ENCODE assay signal across 7 mouse cellular contexts in genomic region chr13:54610613-54610971, GRCm38 (mm10). TPM values are rescaled to one million over a fixed set of nuclear protein-coding genes. Genes with fewer than 3 reads are reported as not detected.
DNase-seq lines count a peak whose midpoint lies in the region; ATAC-seq and TF ChIP-seq lines count a peak whose summit lies in the region.

No protein-coding gene starts in this region.

- no peak for TF ChIP-seq POLR2A in liver, adult 2 months (IDR thresholded peaks at IDR 0.05; ENCODE audit: extremely low read depth, insufficient read depth, low read length)

- no peaks in the 10 kb centered on the region for H3K9me3 ChIP-seq in forebrain, embryonic 16.5 days (ENCODE audit: control insufficient read depth, low read length)

- H3K79me2 ChIP-seq in liver, adult 2 months (ENCODE audit: control insufficient read depth, insufficient read depth, low read length) = peaks cover 3% of the 10 kb centered on the region; the same call in 1 of the 2 replicates

- H3K9ac ChIP-seq in forebrain, embryonic 16.5 days (replicated peaks; ENCODE audit: low read depth, low read length) = peak overlapping the region; percentile 89
- peak overlapping the region; percentile 88 for H3K9ac ChIP-seq in liver, adult 2 months (ENCODE audit: low read depth, low read length)

- WGBS in forebrain, embryonic 16.5 days = 11% methylated on average over 13 of the region's 13 CpGs
- WGBS in liver, adult 2 months = 3% methylated on average over 13 of the region's 13 CpGs

- H3K4me2 ChIP-seq in forebrain, embryonic 16.5 days (ENCODE audit: low read length) = peak overlapping the region; percentile 72

- TF ChIP-seq CTCF in liver, adult 2 months (IDR thresholded peaks at IDR 0.05; ENCODE audit: low read depth, low read length) = peak; percentile 23; the same call in 1 of the 2 replicates

- peak overlapping the region; percentile 75 for H3K27ac ChIP-seq in brown adipose tissue, adult 24 weeks (replicated peaks; ENCODE audit: low read depth, low read length)
- H3K27ac ChIP-seq in forebrain, embryonic 16.5 days (ENCODE audit: low read length) = peak overlapping the region; percentile 63
- peak overlapping the region; percentile 78 for H3K27ac ChIP-seq in liver, adult 2 months (replicated peaks; ENCODE audit: insufficient read depth, low read depth, low read length)

- H3K36me3 ChIP-seq in forebrain, embryonic 16.5 days (ENCODE audit: control insufficient read depth, insufficient read depth) = no peaks in the 10 kb centered on the region; the same call in 1 of the 2 replicates
- H3K36me3 ChIP-seq in liver, adult 2 months (ENCODE audit: control insufficient read depth, insufficient read depth, low read length) = peaks cover 6% of the 10 kb centered on the region; the same call in 1 of the 2 replicates

- H3K27me3 ChIP-seq in forebrain, embryonic 16.5 days (replicated peaks; ENCODE audit: control insufficient read depth, insufficient read depth, low read length) = no peaks in the 10 kb centered on the region
- H3K27me3 ChIP-seq in liver, adult 2 months (ENCODE audit: control insufficient read depth, insufficient read depth, low read length) = no peaks in the 10 kb centered on the region

- peaks cover 3% of the 10 kb centered on the region; the same call in 1 of the 2 replicates for H3K4me1 ChIP-seq in brown adipose tissue, adult 24 weeks (ENCODE audit: control insufficient read depth, insufficient read depth, insufficient read length, low read length)
- H3K4me1 ChIP-seq in forebrain, embryonic 16.5 days (replicated peaks; ENCODE audit: control insufficient read depth, insufficient read depth, low read length) = peaks cover 25% of the 10 kb centered on the region
- H3K4me1 ChIP-seq in liver, adult 2 months (ENCODE audit: control insufficient read depth, insufficient read depth, low read length) = peaks cover 5% of the 10 kb centered on the region

- H3K4me3 ChIP-seq in brown adipose tissue, adult 24 weeks (ENCODE audit: insufficient read depth, low read depth, low read length) = peak overlapping the region; percentile 80
- peak overlapping the region; percentile 79 for H3K4me3 ChIP-seq in forebrain, embryonic 16.5 days (replicated peaks; ENCODE audit: low read length)
- H3K4me3 ChIP-seq in liver, adult 2 months (ENCODE audit: insufficient read depth, low read depth, low read length) = peak overlapping the region; percentile 91

- ATAC-seq in forebrain, embryonic 16.5 days = peak; percentile 19; the same call in 1 of the 2 replicates
- no peak for ATAC-seq in activated CD4-positive, CD25-positive, alpha-beta regulatory T cell, adult 4 months

- peak; percentile 24 to 28 for DNase-seq in lung, adult 18-20 months
- no peak for DNase-seq in lung, postnatal 10 days
- DNase-seq in liver, adult 2 months (ENCODE audit: extremely low read depth, low read depth, low spot score) = peak; percentile 40
- peak; percentile 42 for DNase-seq in skeletal muscle tissue, adult 2 months (ENCODE audit: low read depth, low spot score)

RNA-seq across cellular contexts. Expression of gene Cltb, which starts 0.6 kb away (rescaled TPM):
- polyA plus RNA-seq in brown adipose tissue, adult 24 weeks (2012; ENCODE audit: insufficient read depth, insufficient read length, missing spikeins) = 44.2 and 48.8 TPM in 2 replicates
- polyA plus RNA-seq in forebrain, embryonic 16.5 days (2015; fragmentation: Nextera tagmentation; extraction: Ambion mirVana) = 132 and 157 TPM in 2 replicates
- 19.0 and 24.8 TPM in 2 replicates for total RNA-seq in liver, adult 2 months (2014; rRNA removed)
- polyA plus RNA-seq in liver, adult 2 months (2012; rRNA removed) = 45.6 and 51.5 TPM in 2 replicates
- polyA plus RNA-seq in activated CD4-positive, CD25-positive, alpha-beta regulatory T cell, adult 4 months (2017; shearing (Covaris generic)) = 10 to 100 TPM; 11.7 TPM

RNA-seq across cellular contexts. Expression of gene Faf2, which starts 11.0 kb away (rescaled TPM):
- polyA plus RNA-seq in brown adipose tissue, adult 24 weeks (2012; ENCODE audit: insufficient read depth, insufficient read length, missing spikeins) = 26.1 and 26.3 TPM in 2 replicates
- polyA plus RNA-seq in forebrain, embryonic 16.5 days (2015; fragmentation: Nextera tagmentation; extraction: Ambion mirVana) = 60.8 and 62.9 TPM in 2 replicates
- total RNA-seq in liver, adult 2 months (2014; rRNA removed) = 25.1 and 29.9 TPM in 2 replicates
- 22.5 and 28.1 TPM in 2 replicates for polyA plus RNA-seq in liver, adult 2 months (2012; rRNA removed)
- polyA plus RNA-seq in activated CD4-positive, CD25-positive, alpha-beta regulatory T cell, adult 4 months (2017; shearing (Covaris generic)) = 10 to 100 TPM; 80.6 to 89.1 TPM

RNA-seq across cellular contexts. Expression of gene Higd2a, which starts 20.6 kb away (rescaled TPM):
- polyA plus RNA-seq in brown adipose tissue, adult 24 weeks (2012; ENCODE audit: insufficient read depth, insufficient read length, missing spikeins) = 305 and 329 TPM in 2 replicates
- polyA plus RNA-seq in forebrain, embryonic 16.5 days (2015; fragmentation: Nextera tagmentation; extraction: Ambion mirVana) = 195 and 207 TPM in 2 replicates
- total RNA-seq in liver, adult 2 months (2014; rRNA removed) = 51.1 and 56.3 TPM in 2 replicates
- 98.7 and 133 TPM in 2 replicates for polyA plus RNA-seq in liver, adult 2 months (2012; rRNA removed)
- polyA plus RNA-seq in activated CD4-positive, CD25-positive, alpha-beta regulatory T cell, adult 4 months (2017; shearing (Covaris generic)) = 100 to 1,000 TPM; 130 to 146 TPM

RNA-seq across cellular contexts. Expression of gene Nop16, which starts 20.7 kb away (rescaled TPM):
- polyA plus RNA-seq in brown adipose tissue, adult 24 weeks (2012; ENCODE audit: insufficient read depth, insufficient read length, missing spikeins) = 16.0 and 18.0 TPM in 2 replicates
- 67.7 and 69.8 TPM in 2 replicates for polyA plus RNA-seq in forebrain, embryonic 16.5 days (2015; fragmentation: Nextera tagmentation; extraction: Ambion mirVana)
- total RNA-seq in liver, adult 2 months (2014; rRNA removed) = 15.0 and 15.8 TPM in 2 replicates
- polyA plus RNA-seq in liver, adult 2 months (2012; rRNA removed) = 9.4 and 11.1 TPM in 2 replicates
- 10 to 100 TPM; 64.0 to 66.2 TPM for polyA plus RNA-seq in activated CD4-positive, CD25-positive, alpha-beta regulatory T cell, adult 4 months (2017; shearing (Covaris generic))

RNA-seq across cellular contexts. Expression of gene Arl10, which starts 35.8 kb away (rescaled TPM):
- 3.7 and 6.7 TPM in 2 replicates for polyA plus RNA-seq in brown adipose tissue, adult 24 weeks (2012; ENCODE audit: insufficient read depth, insufficient read length, missing spikeins)
- polyA plus RNA-seq in forebrain, embryonic 16.5 days (2015; fragmentation: Nextera tagmentation; extraction: Ambion mirVana) = 79.7 and 92.5 TPM in 2 replicates
- total RNA-seq in liver, adult 2 months (2014; rRNA removed) = 4.2 and 5.6 TPM in 2 replicates
- polyA plus RNA-seq in liver, adult 2 months (2012; rRNA removed) = 3.2 and 5.2 TPM in 2 replicates
- polyA plus RNA-seq in activated CD4-positive, CD25-positive, alpha-beta regulatory T cell, adult 4 months (2017; shearing (Covaris generic)) = 1 to 10 TPM; 2.7 to 6.6 TPM
